Mouse (Mus musculus) gastrocnemius, adult 8-10 months (tissue): Measurements from ENCODE around the gene Olfr372. TPM values are rescaled to one million over a fixed set of nuclear protein-coding genes. Genes with fewer than 3 reads are reported as not detected.
"Not testable (repeated sequence)": the region's sequence is repeated elsewhere in the genome, so short reads cannot be mapped to it uniquely, and the experiment has no call there.

Experiments
- DNase-seq, 2 experiments: peaks; one replicate each; pipeline ENCODE4 v3.0.0; 2022; ENCODE audit warnings: low spot score in 2 of 2
- total RNA-seq, 4 experiments: library from RNA; stranded (reverse); gene quantifications; 2 replicates each; pipeline ENCODE4 v1.2.4; 2022

Gene Olfr372
- not detected for total RNA-seq

DNA sequence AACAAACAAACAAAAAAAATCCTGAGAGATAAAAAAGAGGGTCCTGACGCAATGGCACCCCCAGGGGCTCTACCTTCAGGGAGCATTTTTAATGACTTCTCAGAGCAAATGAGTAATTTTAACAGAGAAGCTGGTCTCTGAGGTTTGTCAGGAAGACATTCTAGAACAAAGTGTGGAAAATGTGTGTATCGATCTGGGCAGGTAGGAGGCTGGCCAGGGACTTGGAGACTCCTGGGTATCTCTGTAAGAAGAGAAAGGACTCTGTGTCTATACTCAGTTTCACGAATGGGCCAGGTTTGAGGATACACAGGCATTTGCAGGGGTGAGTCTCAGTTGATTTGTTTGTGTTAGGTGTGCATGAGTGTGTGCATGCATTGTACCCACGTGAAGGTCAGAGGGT, at the start of gene Olfr372:
Gene Olfr372 (plus strand): TSS at position 301 of the 400 bp plus-strand sequence.
- not testable (repeated sequence) for DNase-seq

DNA sequence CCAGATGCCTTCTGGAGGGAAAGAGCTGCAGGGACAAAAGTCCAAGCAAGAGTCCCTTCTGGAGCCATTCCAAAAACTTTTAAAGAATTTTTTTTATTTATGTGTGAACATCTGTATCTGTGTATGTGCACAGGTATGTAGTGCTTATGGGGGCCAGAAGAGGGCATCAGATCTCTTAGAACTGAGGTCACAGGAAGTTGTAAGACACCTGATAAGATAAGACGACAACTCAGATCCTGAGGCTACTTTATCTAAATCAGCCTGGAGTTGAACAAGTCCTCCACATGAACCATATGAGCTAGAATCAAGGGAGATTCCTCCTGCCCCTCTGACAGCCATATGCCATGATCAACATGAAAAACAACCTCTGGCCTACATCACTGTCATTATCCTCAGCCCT, 41.6 kb upstream of the Olfr372 start:
- DNase-seq, result no peak

- no peak for DNase-seq
Observed at GRCm38 (mm10) chr8:72000223-72000622, 40.8 kb upstream of the Olfr372 start.

- no peak for DNase-seq
Observed at GRCm38 (mm10) chr8:72002942-72003341, 38.1 kb upstream of the Olfr372 start.

DNA sequence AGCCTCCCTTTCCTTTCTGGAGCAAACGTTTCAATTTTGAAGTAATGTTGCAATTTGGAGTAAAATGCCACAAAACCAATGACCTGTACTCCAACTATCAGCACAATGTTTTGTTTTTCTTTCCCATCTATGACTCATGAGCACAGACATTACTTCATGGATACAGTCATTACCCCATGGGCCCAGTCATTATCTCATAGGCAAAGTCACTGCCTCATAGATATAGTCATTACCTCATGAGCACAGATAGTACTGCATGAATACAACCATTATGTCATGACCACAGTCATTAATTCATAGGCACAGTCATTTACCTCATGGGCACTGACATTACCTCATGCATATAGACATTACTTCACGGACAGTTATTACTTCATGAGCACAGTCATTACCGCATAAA, 35.1 kb upstream of the Olfr372 start:
- no peak for DNase-seq

DNA sequence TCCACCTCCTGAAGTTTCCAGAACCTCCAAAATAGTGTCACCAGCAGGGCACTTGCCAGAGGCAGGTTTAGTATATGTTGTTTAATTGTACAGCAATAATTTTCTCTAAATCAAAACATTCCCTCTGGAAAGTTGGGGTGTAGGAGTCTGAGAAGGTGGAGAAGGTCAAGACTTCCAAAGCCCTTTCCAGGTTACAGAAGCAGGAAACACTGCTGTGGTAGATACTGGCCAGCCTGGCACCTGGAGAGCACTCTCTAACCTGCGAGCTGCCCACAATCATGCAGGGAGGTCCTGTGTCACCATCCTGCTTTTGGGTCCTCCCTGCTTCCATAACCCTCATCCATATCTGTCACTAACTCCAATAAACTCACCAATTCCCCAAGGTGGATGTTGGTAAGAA, 34.3 kb upstream of the Olfr372 start:
- no peak for DNase-seq

GRCm38 (mm10) chr8:72008134-72008641, 32.8 kb upstream of the Olfr372 start:
- DNase-seq, result no peak

GRCm38 (mm10) chr8:72009473-72009872, 31.5 kb upstream of the Olfr372 start, which contains the start of gene Cyp4f18:
Gene Cyp4f18 (minus strand): TSS chr8:72009626.
- no peak for DNase-seq

GRCm38 (mm10) chr8:72013506-72014228, 27.4 kb upstream of the Olfr372 start:
- not testable (repeated sequence) for DNase-seq

GRCm38 (mm10) chr8:72017339-72017738, 23.7 kb upstream of the Olfr372 start:
- DNase-seq, result not testable (repeated sequence)

DNA sequence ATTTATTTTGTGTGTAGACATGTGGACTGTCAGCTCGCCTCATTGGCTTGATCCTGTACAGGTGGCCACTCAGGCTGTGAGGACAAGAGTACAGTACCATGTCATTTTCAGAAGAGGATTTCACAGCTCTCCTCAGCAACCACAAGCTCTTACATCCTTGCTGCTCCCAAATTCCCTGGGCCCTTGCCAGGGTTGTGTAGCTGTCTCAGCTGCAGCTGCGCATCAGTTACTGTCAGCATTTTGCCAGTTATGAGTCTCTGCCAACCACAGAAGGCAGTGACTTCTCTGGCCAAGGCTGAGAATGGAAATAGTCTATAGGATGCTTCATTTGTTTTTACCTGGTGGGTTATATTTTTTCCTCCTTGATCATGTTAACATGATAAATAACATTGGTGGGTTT, 22.9 kb upstream of the Olfr372 start:
- DNase-seq, result no peak

DNA sequence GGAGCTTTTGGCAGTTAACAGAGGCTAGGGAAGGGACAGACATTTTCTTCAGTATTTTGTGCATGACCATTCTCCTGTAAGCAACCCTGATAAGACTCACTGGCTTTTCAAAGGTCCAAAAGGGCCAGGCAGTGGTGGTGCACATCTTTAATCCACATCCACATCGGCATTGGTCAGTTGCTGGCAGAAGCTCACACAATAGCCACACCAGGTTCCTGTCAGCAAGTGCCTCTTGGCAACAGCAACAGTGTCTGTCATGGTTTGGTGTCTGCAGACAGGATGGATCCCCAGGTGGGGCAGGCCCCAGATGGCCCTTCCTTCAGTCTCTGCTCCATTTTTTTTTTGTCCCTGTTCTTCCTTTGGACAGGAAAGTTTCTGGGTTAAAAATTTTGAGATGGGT, 22.0 kb upstream of the Olfr372 start:
- not testable (repeated sequence) for DNase-seq

GRCm38 (mm10) chr8:72019816-72020215, 21.2 kb upstream of the Olfr372 start:
- DNase-seq, result no peak

DNA sequence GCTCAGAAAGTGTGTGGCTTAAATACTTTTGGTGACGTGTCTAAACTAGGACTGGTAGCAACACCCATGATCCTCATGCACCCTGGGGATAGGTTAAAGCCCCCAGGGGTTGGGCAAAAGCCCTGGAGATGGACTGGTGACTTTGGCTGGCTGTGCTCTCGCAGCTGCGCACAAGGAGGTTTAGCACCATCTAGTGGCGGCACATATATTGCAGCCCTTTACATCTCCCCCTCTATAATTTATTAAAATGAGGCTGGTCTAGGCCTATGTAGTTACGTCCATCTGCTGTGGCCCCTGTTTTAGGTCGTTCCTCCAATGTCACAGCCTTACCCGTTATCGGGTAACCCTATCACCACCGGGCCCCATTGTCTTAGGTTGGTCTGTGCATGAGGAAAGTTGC, 16.1 kb upstream of the Olfr372 start:
- DNase-seq, result not testable (repeated sequence)

GRCm38 (mm10) chr8:72032926-72033325, 8.1 kb upstream of the Olfr372 start:
- DNase-seq, result peak; percentile 24 to 38

- DNase-seq, result no peak
Observed at GRCm38 (mm10) chr8:72042493-72042892, 1.5 kb downstream of the Olfr372 start.

GRCm38 (mm10) chr8:72054633-72055032, 13.6 kb downstream of the Olfr372 start:
- DNase-seq, result not testable (repeated sequence)

- not testable (repeated sequence) for DNase-seq
Observed at GRCm38 (mm10) chr8:72057643-72058042, 16.6 kb downstream of the Olfr372 start.

GRCm38 (mm10) chr8:72066819-72067399, 25.9 kb downstream of the Olfr372 start:
- DNase-seq, result not testable (repeated sequence)

- DNase-seq, result not testable (repeated sequence)
Observed at GRCm38 (mm10) chr8:72082877-72083276, 41.9 kb downstream of the Olfr372 start, which contains the start of gene Olfr373. Gene Olfr373 (plus strand): TSS chr8:72083177.

DNA sequence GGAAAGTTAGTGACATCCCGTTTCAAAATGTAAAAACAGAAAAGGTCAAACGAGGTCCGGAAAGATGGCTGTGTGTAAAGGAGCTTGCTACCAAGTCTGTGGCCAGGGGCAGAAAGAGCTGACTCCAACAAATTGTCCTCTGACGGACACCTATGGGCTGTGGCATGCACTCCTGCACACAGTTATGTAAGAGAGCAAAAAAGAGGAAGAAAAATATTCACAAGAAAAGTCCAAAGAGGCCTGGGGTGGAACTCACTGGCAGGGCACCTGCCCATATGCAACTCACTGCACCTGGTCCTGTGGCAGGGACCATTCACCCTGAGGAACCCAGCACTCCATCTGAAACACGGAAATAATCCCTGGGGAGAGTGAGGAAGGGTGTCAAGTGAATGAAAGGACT, 43.7 kb downstream of the Olfr372 start:
- no peak for DNase-seq

GRCm38 (mm10) chr8:72087611-72088010, 46.6 kb downstream of the Olfr372 start:
- not testable (repeated sequence) for DNase-seq

GRCm38 (mm10) chr8:72096721-72097120, 55.7 kb downstream of the Olfr372 start:
- DNase-seq, result not testable (repeated sequence)
